Mouse (Mus musculus) midbrain, embryonic 10.5 days (tissue): ENCODE data around the gene Neu3. TPM values are rescaled to one million over a fixed set of nuclear protein-coding genes. Genes with fewer than 3 reads are reported as not detected.

Experiments used
- DNase-seq: peaks from one replicate; pipeline ENCODE4 v3.0.0-alpha.2; 2017; ENCODE audit warnings: low spot score
- H3K27ac ChIP-seq: fragments of 300-500 bp; sonication (generic); replicated peaks from 2 replicates; pipeline ENCODE4 v1.5.1; 2016; ENCODE audit warnings: mild to moderate bottlenecking
- H3K27me3 ChIP-seq: fragments of 300-500 bp; sonication (generic); 2 replicates; pipeline ENCODE4 v1.6.1; 2016; ENCODE audit warnings: low read depth, mild to moderate bottlenecking; ENCODE audit not compliant: poor library complexity, severe bottlenecking
- H3K36me3 ChIP-seq: fragments of 300-500 bp; sonication (generic); 2 replicates; pipeline ENCODE4 v1.6.1; 2016; ENCODE audit warnings: mild to moderate bottlenecking, moderate library complexity
- H3K4me1 ChIP-seq: fragments of 300-500 bp; sonication (generic); 2 replicates; pipeline ENCODE4 v1.6.1; 2016
- H3K4me3 ChIP-seq: fragments of 300-500 bp; sonication (generic); 2 replicates; pipeline ENCODE4 v1.5.1; 2016; ENCODE audit warnings: mild to moderate bottlenecking, moderate library complexity
- H3K9me3 ChIP-seq: fragments of 300-500 bp; sonication (generic); replicated peaks from 2 replicates; pipeline ENCODE4 v1.6.1; 2016; ENCODE audit warnings: mild to moderate bottlenecking
- WGBS: fragments of 180-500 bp; shearing (Covaris S2); methylation state at CpG from one replicate; pipeline ENCODE4 v1.1.7; 2016; 5-methylcytosine and 5-hydroxymethylcytosine counted together
- polyA plus RNA-seq: library from polyadenylated mRNA; unstranded; fragments of >200 nt; fragmentation: Nextera tagmentation; extraction: Ambion mirVana; gene quantifications from 2 replicates; pipeline ENCODE4 v1.2.1, GENCODE M21; 2016

Neu3 gene
- polyA plus RNA-seq, 1 experiment from 2014 or later = 2.5 TPM

DNA sequence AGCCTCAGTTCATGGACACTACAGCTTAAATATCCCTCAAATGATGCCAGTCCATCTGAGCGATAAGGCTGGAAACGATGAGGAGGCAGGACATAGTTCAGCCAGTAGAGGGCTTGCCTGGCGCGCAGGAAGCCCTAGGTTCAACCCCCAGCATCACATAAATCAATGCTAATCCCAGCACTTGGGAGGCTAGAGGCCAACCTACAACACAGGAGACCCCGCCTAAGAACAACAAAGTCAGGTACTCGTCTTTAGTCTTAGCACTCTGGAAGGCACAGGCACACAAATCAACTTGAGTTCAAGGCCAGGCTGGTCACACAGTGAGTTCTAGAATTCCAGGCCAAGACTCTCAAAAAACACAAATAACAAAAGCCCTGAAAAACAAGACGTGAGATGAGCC lies 25.1 kb upstream of the Neu3 start:
- H3K4me1 ChIP-seq = peaks cover 31% of the 10 kb centered on the region
- H3K9me3 ChIP-seq = no peaks in the 10 kb centered on the region
- 88% methylated on average over 7 of the region's 7 CpGs for WGBS
- no peak overlapping the region for H3K27ac ChIP-seq
- no peak for DNase-seq
- H3K36me3 ChIP-seq = peaks cover 66% of the 10 kb centered on the region
- no peaks in the 10 kb centered on the region for H3K27me3 ChIP-seq
- no peak overlapping the region for H3K4me3 ChIP-seq

DNA sequence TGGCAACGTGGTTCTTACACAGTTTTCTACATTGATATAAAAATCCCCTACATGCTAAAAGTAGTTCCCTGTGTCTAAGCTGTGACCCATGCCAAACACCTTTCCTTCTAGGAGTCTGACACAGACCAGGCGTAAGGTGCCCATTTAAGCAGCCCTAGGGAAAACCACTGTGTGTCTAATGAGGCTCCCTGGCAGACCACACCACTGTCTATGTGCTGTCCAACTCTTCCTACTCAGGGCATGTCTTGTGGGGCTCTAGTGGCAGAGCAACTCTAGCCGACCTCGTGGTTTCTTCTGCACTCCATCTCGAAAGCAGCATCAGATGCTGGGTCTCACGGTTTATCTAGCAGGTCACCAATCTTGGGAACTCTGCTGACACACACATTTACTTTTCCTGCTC lies 23.4 kb upstream of the Neu3 start:
- Histone ChIP-seq H3K9me3 (no peaks in the 10 kb centered on the region), H3K36me3 (peaks cover 81% of the 10 kb centered on the region), H3K4me3 (no peak overlapping the region), H3K4me1 (peaks cover 16% of the 10 kb centered on the region), H3K27ac (no peak overlapping the region), H3K27me3 (no peaks in the 10 kb centered on the region)
- no peak for DNase-seq
- 88% methylated on average over 6 of the region's 6 CpGs for WGBS

DNA sequence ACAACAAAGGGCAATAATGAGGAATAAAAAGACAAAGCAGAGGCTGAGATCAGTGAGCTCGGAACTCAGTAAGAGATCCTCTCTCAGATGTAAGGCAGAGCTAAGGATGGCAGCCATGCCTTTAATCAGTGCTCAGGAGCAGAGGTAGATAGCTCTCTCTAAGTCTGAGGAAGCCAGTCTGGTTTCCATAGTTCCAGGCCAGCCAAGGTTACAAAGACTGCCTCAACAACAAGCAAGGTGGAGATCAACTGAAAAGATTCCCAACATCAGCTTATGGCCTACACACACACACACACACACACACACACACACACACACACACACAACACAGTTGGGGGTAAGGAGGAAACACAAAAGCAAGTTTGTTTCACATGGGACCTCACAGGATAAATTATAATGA lies 22.9 kb upstream of the Neu3 start:
- Histone ChIP-seq H3K4me1 (peaks cover 12% of the 10 kb centered on the region), H3K27me3 (no peaks in the 10 kb centered on the region), H3K4me3 (no peak overlapping the region), H3K27ac (0 out of 2 replicates have a peak overlapping the region, but pooled peaks have one; percentile 10), H3K9me3 (no peaks in the 10 kb centered on the region), H3K36me3 (peaks cover 81% of the 10 kb centered on the region)
- no peak for DNase-seq
- 56% methylated on average over 1 of the region's 1 CpGs for WGBS

DNA sequence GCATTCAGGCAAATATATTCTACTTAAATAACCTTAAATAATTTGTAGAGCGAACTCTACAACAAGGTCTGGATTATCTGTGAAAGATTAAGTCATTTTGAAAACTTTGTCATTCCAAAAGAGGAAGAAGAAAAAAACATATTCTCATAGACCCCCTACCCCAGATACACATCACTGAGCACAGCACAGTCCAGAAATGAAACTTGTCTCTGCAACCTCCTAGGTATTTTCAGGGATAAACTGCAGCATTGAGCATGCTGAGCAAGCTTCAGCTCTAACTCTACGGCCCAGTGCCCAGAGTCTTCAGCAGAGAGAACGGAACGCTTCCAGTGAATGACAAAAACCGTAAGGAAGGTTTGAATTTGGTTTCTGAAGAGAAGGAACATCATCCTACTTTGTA lies 22.3 kb upstream of the Neu3 start:
- Histone ChIP-seq H3K36me3 (peaks cover 81% of the 10 kb centered on the region), H3K9me3 (no peaks in the 10 kb centered on the region), H3K4me3 (no peak overlapping the region), H3K27ac (no peak overlapping the region), H3K4me1 (peaks cover 12% of the 10 kb centered on the region), H3K27me3 (no peaks in the 10 kb centered on the region)
- 83% methylated on average over 5 of the region's 5 CpGs for WGBS
- no peak for DNase-seq

DNA sequence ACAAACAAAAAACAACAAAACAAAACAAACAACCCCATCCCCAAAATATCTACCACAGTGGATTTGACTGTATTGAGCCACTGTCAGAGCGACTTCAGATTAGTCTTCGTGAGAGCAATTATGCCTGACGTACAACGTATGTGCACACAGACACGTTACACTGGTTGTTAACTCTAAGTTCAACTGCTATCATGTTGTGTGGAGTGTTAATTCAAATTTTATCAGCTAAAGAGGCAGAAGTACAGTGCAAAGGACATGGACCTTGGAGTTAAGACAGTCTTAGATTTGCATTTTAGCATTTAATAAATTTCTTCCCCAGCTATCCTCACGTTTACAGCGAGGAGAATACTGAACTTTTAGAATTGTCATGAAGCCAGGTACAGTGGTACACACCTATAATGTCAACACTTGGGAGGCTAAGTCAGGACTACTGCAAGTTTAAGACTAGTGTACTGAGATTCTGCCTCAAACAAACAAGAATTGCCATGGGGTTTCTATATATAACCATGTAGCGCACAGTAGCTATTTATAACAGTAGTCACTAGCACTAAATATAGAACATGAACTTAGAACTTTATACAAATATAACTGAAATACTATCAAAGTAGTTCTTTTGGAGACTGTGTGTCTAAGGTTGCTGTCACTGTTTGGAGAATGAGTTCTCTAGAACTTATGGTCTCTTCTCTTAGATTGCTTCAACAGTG lies 17.5 kb upstream of the Neu3 start:
- Histone ChIP-seq H3K4me3 (no peak overlapping the region), H3K9me3 (no peaks in the 10 kb centered on the region), H3K27ac (no peak overlapping the region), H3K27me3 (no peaks in the 10 kb centered on the region), H3K36me3 (peaks cover 92% of the 10 kb centered on the region), H3K4me1 (peaks cover under 1% of the 10 kb centered on the region; the same call in 1 of the 2 replicates)
- no peak for DNase-seq
- 95% methylated on average over 8 of the region's 8 CpGs for WGBS

DNA sequence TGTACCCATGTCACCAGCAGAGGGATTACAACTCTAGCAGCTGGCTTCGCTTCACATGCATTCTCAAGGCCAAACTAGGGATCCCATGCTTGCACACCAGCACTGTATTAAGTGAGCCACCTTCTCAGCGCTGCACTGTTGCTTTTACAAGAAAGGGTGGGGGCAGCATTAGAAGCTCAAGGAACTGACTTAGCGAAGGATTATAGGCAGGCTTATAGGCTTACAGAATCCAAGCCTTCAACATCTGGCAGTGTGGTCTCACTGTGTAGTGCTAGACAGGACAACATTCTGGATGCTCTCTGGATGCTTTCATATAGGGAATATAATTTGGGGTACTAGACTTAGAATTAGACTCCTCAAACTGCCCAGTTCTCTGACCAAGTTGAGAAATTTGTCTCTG lies 10.0 kb upstream of the Neu3 start:
- H3K36me3 ChIP-seq = peaks cover 82% of the 10 kb centered on the region
- no peaks in the 10 kb centered on the region for H3K27me3 ChIP-seq
- 96% methylated on average over 3 of the region's 3 CpGs for WGBS

DNA sequence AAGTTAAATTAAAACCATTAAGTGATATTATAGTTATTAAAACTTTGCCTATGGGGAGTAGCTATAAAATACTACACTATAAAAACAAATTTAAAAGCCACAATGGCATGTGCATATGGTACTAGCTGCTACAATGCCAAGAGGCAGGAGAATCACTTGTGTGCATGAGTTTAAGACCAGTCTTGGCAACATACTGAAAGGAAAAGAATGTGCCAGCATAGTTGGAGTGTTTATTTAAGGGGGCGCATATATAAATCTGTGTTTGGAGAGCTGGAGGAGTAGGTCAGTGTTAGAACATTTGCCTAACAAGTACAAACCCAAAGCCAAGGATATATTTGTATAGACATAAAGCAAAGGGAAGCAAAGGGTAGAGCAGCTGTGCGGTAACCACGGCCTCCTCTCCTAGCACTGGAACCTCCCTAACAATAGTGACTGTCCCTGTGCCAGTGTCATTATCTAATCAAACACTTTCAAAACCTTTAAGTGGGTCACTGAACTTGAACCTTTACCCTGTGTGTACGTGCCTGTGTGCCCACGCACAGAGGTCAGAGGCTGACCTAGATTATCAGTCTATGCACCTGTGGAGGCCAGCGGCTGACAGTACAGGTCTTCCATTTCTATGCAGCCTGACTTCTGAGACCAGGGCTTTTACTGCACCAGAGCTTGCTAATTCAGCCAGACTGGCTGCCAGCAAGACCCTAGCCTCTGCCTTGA lies 9.3 kb upstream of the Neu3 start:
- 94% methylated on average over 6 of the region's 6 CpGs for WGBS

More for the DNA sequence above, 10.0 kb upstream of the Neu3 start:
- no peaks in the 10 kb centered on the region; the same call in 1 of the 2 replicates for H3K4me1 ChIP-seq
- no peak for DNase-seq
- H3K27ac ChIP-seq = no peak overlapping the region
- no peaks in the 10 kb centered on the region for H3K9me3 ChIP-seq
- no peak overlapping the region for H3K4me3 ChIP-seq

DNA sequence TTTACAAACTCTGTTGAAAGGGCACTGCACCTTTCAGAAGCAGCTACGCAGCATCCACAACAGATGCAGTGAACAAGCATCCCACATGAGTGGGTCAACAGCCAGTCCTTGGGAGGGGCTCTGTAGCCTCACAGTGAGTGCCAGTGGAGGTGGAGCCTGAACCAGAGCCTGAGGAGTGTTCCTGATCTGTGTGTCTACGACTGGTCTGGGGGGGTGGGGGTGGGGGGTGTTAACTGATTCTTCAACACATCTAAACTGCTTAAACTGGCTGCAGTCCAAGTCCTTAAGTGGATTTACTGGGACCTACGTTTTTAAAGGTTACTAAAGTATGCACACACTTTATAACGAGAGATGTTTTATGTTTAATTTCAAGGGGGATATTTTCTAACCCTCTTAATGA lies 8.6 kb upstream of the Neu3 start:
- Histone ChIP-seq H3K27ac (no peak overlapping the region), H3K4me1 (no peaks in the 10 kb centered on the region; the same call in 1 of the 2 replicates), H3K36me3 (peaks cover 67% of the 10 kb centered on the region), H3K27me3 (no peaks in the 10 kb centered on the region), H3K9me3 (no peaks in the 10 kb centered on the region), H3K4me3 (no peak overlapping the region)
- 78% methylated on average over 4 of the region's 4 CpGs for WGBS
- DNase-seq = no peak

More for the DNA sequence above, 9.3 kb upstream of the Neu3 start:
- Histone ChIP-seq H3K4me3 (no peak overlapping the region), H3K27me3 (no peaks in the 10 kb centered on the region), H3K27ac (no peak overlapping the region), H3K4me1 (no peaks in the 10 kb centered on the region; the same call in 1 of the 2 replicates), H3K9me3 (no peaks in the 10 kb centered on the region), H3K36me3 (peaks cover 74% of the 10 kb centered on the region)
- DNase-seq = no peak

DNA sequence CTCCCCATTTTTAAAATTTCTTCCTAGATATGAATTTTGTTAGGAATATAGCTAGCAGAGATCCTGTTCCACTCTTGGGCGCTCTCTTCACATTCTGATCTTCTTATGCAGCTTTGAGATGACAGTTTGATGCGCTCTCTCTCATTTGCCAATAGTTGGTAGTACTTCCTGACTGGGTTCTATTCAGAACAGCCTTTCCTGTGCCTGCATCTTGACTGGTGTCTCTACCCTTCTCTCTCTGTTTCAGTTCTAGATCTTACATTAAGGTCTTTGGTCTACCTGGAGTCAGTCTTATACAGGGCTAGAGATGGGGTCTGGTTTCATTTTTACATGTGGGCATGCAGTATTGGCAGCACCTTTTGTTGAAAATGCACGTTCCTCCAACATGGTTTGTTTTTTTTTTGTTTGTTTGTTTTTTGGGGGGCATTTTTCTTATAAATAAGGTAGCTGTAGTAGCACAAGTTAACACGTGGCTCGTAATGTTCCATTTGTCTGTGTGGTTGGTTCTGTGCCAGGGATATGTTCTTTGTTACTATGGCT lies 6.2 kb upstream of the Neu3 start:
- 88% methylated on average over 5 of the region's 5 CpGs for WGBS
- Histone ChIP-seq H3K4me3 (no peak overlapping the region), H3K36me3 (peaks cover 43% of the 10 kb centered on the region), H3K27ac (no peak overlapping the region), H3K9me3 (no peaks in the 10 kb centered on the region), H3K27me3 (no peaks in the 10 kb centered on the region), H3K4me1 (no peaks in the 10 kb centered on the region; the same call in 1 of the 2 replicates)
- DNase-seq = no peak

DNA sequence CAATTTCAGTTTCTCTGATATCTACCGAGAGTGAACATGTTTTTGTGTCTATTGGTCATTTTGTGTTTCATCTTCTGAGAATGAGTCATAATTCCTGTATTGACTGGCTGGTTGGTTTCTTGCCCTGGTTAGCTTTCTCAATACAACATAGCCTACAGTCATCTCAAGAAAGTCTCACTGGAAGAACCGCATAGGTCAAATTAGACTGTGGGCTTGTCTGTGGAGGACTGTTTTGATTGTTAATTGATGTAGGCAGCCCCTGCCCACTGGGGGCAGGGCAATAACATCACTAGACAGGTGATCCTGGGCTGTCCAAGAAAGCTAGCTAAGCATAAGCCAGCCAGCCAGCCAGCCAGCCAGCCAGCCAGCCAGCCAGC lies 5.6 kb upstream of the Neu3 start:
- 92% methylated on average over 2 of the region's 2 CpGs for WGBS
- Histone ChIP-seq H3K9me3 (no peaks in the 10 kb centered on the region), H3K36me3 (peaks cover 37% of the 10 kb centered on the region), H3K4me3 (no peak overlapping the region), H3K27me3 (no peaks in the 10 kb centered on the region), H3K27ac (no peak overlapping the region), H3K4me1 (peaks cover under 1% of the 10 kb centered on the region; the same call in 1 of the 2 replicates)
- DNase-seq = no peak

DNA sequence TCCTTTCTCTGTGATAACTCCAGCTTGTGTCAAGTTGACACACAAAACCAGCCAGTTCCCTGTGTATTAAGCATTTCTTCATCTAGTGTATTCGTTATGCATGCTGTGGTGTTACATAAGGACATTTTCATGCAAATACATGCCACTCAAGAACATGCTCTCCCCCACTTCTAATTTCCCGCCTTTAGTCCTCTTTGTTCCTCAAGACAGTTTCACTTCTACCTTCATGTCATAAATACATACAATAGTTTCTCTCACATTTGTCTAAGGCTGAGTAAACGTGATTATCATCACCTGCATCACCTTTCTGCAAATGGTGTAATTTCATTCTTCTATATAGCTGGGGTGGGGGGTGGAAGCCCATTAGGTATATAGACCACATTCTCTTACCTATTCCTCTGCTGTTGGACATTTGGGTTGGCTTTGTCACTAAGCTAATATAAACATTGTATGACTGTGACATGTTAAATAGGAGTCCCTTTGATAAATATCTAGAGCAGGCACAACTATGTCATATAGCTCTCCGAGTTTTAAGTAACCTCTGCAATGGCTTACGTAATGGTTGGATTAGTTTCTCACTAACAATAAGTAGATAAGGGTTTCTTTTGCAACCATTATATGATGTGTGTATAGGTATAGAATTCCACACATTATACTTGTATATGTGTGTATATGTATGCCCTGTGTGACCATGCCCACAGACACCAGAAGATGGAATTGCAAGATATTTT lies 5.1 kb upstream of the Neu3 start:
- no peak for DNase-seq
- H3K4me1 ChIP-seq = peaks cover 6% of the 10 kb centered on the region
- no peak overlapping the region for H3K4me3 ChIP-seq
- no peaks in the 10 kb centered on the region for H3K27me3 ChIP-seq
- H3K27ac ChIP-seq = no peak overlapping the region
- no peaks in the 10 kb centered on the region for H3K9me3 ChIP-seq
- H3K36me3 ChIP-seq = peaks cover 32% of the 10 kb centered on the region
- 87% methylated on average over 5 of the region's 5 CpGs for WGBS

DNA sequence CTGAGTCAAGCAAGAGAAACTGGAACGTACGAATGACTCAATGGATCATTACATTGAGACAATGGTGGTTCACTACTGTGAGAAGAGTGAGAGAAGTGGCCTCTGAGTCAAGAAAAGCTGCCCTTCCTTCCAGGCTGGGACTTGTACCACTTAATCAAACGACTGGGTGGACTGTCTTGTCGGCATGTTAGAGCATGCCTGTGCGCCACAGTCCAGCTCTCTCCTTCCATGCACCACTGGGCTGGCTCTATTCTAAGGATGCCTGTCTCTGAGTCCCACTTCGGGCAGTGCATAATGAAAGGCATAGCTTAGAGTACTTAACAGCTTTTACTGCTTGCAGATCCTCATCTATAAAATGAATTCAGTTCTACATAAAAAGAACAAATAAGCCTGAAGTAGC lies 2.1 kb downstream of the Neu3 start:
- 62% methylated on average over 6 of the region's 6 CpGs for WGBS
- H3K4me3 ChIP-seq = no peak overlapping the region
- no peaks in the 10 kb centered on the region for H3K36me3 ChIP-seq
- no peaks in the 10 kb centered on the region for H3K27me3 ChIP-seq
- peaks cover 15% of the 10 kb centered on the region for H3K4me1 ChIP-seq
- no peak for DNase-seq
- H3K27ac ChIP-seq = no peak overlapping the region
- no peaks in the 10 kb centered on the region for H3K9me3 ChIP-seq
